Mouse (Mus musculus): ENCODE results near the gene Usp31.

Gene Usp31

DNA sequence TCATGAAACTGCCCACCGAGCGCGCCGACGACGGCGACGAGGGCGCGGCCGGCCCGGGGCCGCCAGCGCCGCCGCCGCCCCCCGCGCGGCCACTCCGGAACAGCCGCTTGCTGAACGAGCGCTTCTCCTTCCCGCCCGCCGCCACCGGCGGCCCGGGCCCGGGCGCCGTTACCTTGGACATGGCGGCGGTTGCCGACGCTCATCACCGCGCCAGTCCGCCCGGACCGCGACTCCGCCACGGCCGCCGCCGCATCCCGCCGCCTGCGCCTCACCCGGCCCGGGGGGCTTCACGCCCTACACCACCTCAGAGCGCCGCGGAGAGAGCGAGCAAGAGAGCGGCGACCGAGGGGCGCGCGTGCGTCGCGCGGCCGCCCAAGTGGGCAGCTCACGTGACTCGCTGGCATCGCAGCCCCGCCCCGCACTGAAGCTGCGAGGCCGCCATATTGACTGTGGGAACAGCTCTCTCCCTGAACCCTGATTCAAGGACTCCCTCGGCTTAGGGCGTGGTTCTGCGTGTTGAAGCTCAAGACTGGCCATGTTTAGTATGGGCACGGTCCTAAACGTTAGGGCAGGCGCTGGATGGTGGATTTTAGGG is at the start of gene Usp31:
Gene Usp31 (minus strand): TSS at position 181 of the 595 bp plus-strand sequence.
- TF ChIP-seq GATA4 (IDR thresholded peaks at IDR 0.05; ENCODE audit: insufficient replicate concordance, low read length): peak; percentile 34; the same call in 1 of the 2 replicates

DNA sequence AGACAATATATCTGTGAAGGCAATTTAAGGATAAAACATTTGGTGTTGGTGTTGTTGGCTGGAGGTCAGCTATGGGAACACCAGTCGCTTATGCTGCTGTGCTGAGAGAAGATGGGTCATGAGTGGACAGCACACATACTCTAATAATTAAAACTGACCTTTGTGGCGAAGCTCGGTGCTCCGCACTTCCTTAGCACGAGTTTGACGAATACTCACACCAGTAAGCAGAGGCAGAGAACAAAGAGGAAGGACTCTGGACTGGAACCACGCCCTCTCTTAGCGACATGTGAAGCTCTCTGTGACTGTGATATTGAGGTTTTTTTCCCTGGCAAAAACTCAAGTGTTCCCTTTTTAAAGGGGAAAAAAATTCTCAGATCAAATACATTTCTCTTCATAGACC is 47.7 kb upstream of the Usp31 start:
- TF ChIP-seq GATA4 (IDR thresholded peaks at IDR 0.05; ENCODE audit: insufficient replicate concordance, low read length): no peak

DNA sequence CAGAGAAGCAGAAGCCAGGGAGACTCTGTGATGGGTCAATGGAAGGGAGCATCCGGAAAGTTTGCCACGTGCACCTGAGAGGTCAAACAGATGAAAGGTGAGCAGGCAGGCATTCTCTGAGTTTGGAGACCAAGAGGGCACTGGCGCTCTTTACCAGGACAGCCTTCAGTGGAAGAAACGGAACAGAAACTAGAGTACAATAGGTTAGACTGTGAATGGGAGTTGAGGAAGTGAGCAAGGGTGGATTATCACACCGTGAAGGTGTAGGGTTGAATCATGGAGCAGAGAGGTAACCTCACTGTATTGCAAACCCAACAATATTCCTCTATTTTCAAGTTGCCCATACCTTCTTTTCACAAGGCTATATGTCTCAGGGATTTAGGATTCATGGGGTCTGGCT is 43.2 kb upstream of the Usp31 start:
- TF ChIP-seq GATA4 (IDR thresholded peaks at IDR 0.05; ENCODE audit: insufficient replicate concordance, low read length): no peak

DNA sequence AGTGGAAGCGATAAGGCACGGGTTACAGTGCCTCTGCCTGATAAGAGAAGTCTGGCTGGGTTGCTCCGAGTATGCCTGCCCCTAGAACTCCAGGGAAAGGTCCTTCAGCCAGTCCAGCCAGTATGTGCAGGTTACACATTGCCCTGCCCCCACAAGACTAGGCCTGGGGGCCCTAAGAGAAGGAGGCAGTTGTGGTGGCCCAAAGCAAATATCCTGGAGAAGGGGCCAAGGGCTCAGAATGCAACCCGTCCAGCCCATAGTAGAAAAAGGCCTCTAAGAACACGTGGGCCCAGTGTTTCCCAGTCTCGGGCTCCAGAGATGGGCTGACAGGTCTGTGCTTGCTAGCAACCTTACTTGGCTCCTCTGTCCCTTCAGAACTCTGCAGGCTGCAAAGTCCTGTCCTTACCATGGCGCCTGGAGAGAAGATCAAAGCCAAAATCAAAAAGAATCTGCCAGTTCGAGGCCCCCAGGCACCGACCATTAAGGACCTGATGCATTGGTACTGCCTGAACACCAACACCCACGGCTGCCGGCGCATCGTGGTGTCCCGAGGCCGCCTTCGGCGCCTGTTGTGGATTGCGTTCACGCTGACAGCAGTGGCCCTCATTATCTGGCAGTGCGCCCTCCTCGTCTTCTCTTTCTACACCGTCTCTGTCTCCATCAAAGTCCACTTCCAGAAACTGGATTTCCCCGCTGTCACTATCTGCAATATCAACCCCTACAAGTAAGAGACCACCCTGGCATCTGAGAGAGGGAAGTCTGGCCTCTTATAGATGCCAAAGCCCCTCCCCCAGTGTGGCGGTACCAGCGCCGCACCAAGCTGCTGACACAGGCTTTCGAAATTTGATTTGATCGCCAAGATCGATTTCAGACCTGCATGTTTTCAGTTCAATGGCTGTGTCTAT is 30.7 kb upstream of the Usp31 start:
- TF ChIP-seq GATA4 (IDR thresholded peaks at IDR 0.05; ENCODE audit: insufficient replicate concordance, low read length): no peak

DNA sequence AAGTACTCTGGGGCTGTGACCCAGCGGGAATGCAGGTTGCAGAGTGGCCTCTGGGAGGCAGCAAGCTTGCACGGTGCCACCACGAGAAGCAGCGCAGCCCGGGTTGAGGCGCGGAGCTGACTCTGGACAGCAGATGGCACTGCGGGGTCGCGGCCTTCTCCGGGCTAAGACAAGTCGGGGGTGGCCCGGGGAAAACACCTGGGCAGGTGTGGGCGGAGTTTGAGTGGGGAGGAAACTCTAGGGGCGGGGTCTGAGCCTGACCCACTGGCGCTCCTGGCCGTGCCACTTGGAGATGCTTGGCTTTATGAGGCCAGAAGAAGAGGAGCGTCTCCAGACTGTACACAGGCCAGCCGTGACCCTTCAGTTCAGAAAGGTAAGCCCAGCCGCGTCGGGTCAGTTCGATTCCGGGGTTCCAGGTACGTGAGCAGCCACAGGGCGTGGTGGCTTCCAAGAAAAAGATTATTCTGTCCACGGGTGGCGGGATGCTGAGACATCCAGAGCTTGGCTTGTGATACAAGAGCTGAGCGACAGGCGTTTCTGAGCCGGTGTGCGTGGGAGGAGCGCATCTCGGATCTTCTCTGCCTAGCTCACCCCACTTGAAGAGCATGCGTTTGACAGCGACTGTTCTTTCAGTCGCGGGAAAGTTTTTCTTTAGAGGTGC is 27.2 kb upstream of the Usp31 start, which contains the start of gene Scnn1g:
Gene Scnn1g (plus strand): TSS at position 309 of the 661 bp plus-strand sequence.
- TF ChIP-seq GATA4 (IDR thresholded peaks at IDR 0.05; ENCODE audit: insufficient replicate concordance, low read length): no peak

GRCm38 (mm10) chr7:121730225-121730624 is 23.2 kb upstream of the Usp31 start:
- TF ChIP-seq GATA4 (IDR thresholded peaks at IDR 0.05; ENCODE audit: insufficient replicate concordance, low read length): no peak

GRCm38 (mm10) chr7:121717031-121717430 is 10.0 kb upstream of the Usp31 start:
- TF ChIP-seq GATA4 (IDR thresholded peaks at IDR 0.05; ENCODE audit: insufficient replicate concordance, low read length): no peak

GRCm38 (mm10) chr7:121711171-121711570 is 4.1 kb upstream of the Usp31 start:
- TF ChIP-seq GATA4 (IDR thresholded peaks at IDR 0.05; ENCODE audit: insufficient replicate concordance, low read length): no peak

- TF ChIP-seq GATA4 (IDR thresholded peaks at IDR 0.05; ENCODE audit: insufficient replicate concordance, low read length): no peak
Measured at GRCm38 (mm10) chr7:121706411-121707072, 511 bp downstream of the Usp31 start.

DNA sequence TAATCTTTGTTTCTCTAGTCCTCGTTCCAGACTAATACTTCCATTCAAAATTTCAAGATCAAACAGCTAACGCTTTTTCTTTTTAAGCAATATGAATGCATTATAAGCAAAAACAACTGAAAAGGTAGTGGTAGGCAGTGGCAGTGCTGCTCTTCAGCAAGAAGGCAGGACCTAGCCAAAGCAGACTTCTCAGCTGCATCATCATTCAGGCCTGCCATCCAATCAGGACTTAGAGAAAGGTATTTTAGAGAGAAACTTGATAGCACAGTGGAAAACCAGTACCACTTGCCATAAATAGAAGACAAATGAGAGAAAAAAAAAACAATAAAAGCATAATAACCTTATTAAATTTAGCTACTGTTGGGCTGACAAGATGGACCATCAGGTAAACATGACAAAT is 2.0 kb downstream of the Usp31 start:
- no peak for TF ChIP-seq GATA4 (IDR thresholded peaks at IDR 0.05; ENCODE audit: insufficient replicate concordance, low read length)

DNA sequence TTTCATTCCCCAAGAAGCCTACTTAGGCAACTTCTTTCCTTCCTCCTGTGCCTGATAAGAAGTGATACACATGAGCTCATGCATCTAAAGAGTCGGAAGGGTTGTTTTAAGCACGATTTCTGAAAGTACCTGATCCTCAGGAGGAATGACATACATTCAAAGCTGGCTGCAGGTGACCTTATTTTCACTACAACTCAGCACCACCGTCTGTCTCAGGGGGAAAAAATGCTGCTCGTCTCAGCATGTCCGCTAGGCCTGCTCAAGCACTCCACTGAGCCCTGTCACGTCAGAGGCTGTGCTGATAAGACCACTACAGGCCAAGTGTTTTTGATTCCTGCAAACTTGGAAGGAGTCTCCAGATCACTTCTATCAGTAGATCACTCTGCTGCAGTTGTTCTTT is 5.1 kb downstream of the Usp31 start:
- no peak for TF ChIP-seq GATA4 (IDR thresholded peaks at IDR 0.05; ENCODE audit: insufficient replicate concordance, low read length)

DNA sequence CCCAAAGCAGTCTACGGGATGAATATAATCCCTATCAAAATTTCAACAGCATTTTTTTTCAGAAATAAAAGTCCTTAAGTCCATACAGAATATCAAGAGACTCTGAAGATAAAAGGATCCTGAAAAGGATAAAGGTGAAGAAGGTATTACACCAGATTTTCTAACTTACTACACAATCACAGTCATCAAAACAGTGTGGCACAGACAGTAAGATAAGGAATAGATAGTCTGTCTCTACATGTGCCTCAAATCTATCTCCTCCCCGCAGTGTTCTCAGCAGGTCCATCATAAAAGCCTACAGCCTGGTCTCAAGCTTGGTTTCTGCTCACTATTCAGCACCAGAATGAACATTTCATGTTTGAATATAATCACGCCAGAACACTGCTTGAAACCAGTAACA is 6.6 kb downstream of the Usp31 start:
- TF ChIP-seq GATA4 (IDR thresholded peaks at IDR 0.05; ENCODE audit: insufficient replicate concordance, low read length): no peak

GRCm38 (mm10) chr7:121699218-121699617 is 7.8 kb downstream of the Usp31 start:
- TF ChIP-seq GATA4 (IDR thresholded peaks at IDR 0.05; ENCODE audit: insufficient replicate concordance, low read length): no peak

GRCm38 (mm10) chr7:121697574-121697973 is 9.5 kb downstream of the Usp31 start:
- no peak for TF ChIP-seq GATA4 (IDR thresholded peaks at IDR 0.05; ENCODE audit: insufficient replicate concordance, low read length)

- TF ChIP-seq GATA4 (IDR thresholded peaks at IDR 0.05; ENCODE audit: insufficient replicate concordance, low read length): no peak
Measured at GRCm38 (mm10) chr7:121697170-121697569, 9.9 kb downstream of the Usp31 start.

Data from liver, adult (tissue).